Mouse (Mus musculus): Measurements from ENCODE around the gene Vamp8. TPM values are rescaled to one million over a fixed set of nuclear protein-coding genes. Genes with fewer than 3 reads are reported as not detected.

Gene Vamp8
- total RNA-seq, 2 experiments from 2014 or later, result 12.6 to 14.0 TPM

DNA sequence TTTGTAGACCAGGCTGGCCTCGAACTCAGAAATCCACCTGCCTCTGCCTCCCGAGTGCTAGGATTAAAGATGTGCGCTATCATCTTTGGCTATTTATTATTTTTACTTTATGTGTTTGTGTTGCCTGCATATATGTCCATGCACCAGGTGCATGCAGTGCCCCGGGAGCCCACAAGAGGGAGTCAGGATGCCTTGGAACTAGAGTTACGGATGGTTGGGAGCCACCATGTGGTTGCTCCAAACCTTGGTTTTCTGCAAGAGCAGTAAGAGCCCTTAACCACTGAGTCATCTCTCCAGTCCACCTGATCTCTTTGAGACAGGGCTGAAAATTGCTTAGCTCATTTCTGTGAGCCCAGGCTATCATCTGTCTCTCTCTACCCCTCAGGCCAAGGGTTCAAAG lies 16.6 kb upstream of the Vamp8 start:
- peak; percentile 84 for DNase-seq (ENCODE audit: low spot score in 2 of 2)

DNA sequence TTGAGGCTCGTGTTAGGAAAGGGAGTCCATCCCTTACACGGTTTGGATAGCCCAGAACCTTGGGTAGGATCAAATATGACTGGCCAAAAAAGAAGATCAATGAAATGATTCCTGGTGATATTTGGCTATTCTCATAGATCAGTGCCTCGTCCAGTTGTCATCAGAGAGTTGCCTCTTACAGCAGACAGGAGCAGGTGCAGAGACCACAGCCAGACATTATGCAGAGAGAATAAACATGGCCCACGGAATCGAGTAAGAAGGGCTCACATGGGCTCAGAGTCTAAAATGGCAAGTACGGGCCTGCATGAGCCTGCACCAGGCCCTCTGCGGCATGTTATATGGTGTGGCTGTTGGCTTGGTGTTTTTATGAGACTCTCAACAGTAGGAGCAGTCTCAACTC lies 14.9 kb upstream of the Vamp8 start:
- DNase-seq (ENCODE audit: low spot score in 2 of 2), result no peak

DNA sequence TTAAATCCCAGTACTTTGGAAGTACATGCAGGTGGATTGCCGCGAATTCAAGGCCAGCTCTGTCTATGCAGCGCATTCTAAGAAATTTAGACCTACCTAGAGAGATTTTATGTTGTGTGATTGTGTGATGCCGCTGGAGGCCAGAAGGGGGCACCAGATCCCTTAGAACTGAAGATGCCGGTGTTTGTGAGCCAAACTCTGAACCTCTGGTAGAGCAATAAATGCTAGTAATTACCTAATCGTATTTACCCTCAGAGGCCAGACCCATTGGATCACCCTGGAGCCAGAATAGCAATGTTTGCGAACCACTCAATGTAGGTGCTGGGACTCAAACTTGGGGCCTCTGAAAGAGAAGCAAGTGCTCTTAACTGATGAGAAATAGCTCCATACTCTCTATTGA lies 11.4 kb upstream of the Vamp8 start:
- peak; percentile 64 for DNase-seq (ENCODE audit: low spot score in 2 of 2)

DNA sequence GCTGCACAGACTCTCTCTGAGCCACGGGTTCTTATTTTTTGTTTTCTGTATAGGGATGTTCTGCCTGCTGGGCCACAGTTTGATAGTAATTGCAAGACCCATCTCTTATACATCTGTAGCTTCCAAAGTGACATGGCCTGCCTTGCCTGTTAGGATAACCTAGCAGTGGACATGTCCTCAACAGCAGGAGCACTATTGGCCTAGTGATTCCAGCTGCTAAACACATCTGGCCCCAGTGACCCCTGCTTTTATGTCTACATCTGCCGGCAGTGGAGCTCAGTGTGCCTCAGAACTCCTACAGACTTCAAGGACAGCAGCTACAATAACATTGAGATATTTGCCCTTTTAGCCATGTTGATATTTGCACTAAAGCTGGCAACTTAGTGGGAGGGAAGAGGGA lies 9.5 kb upstream of the Vamp8 start:
- DNase-seq (ENCODE audit: low spot score in 2 of 2), result no peak

DNA sequence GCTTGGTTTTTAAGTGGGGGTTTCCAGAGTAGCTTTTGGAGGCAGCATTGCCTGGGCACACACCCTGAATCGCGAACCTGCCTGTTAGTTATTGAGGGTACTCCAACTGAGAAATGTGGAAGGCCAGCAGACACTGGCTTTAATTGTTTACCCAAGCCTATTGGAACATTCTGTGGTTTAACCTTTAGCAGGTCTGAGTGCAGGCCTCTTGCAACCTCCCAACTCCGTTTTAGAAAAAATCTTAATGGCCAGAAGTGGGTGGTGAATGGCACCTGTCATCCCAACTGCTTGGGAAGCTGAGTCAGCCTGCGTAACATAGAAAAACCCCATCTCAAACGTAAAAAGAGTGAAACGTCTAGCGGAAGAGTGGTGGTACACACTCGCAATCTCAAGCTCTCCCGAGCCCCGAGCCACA lies 6.3 kb upstream of the Vamp8 start:
- DNase-seq (ENCODE audit: low spot score in 2 of 2), result no peak

DNA sequence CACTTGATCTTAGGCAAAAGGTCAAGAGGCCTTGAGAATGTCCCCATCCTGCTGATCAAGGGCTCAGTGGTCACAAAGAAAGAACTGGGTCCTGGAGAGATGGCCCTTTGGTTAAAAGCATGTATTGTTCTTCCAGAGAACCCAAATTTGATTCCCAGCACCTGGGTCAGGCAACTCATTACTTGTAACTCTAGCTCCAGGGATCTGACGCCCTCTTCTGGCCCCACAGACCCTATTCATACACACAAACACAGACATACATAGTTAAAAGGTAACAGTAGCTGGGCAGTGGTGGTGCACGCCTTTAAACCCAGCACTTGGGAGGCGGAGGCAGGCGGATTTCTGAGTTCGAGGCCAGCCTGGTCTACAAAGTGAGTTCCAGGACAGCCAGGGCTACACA lies 1.8 kb upstream of the Vamp8 start:
- no peak for DNase-seq (ENCODE audit: low spot score in 2 of 2)

DNA sequence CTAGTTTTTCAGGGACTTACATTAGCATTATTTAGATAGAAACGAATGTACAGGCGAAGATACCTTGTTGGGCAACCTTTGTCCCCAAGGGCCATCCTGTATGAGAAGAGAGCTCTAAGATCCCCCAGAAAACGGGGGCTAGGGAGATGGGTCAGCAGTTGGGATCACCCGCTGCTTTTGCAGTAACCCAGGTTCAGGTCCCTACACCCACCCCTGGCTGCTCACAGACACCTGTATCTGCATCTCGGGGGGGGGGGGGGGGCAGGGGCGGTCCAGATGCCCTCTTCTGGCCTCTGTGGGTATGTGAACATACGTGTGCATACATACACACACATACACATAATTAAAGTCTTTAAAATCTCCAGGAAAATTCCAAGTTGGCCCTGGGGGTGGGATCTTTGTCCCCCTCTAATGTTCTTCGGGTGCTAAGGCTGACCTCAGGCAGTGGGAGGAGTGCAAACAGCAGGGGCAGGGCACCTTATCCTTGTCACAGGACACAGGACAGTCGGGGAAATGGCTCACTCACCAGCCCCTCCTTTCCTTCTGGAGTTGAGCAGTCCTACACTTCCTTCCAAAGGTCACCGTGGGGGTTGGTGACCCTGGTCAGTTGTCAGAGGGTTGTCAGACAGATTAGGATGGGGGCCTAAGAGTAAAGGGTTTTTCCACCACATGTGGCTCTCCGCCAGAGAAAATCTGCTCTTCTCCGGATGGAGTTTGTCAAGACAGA lies 455 bp upstream of the Vamp8 start:
- no peak for DNase-seq (ENCODE audit: low spot score in 2 of 2)

GRCm38 (mm10) chr6:72389471-72389940 lies 997 bp downstream of the Vamp8 start:
- DNase-seq (ENCODE audit: low spot score in 2 of 2), result no peak

- no peak for DNase-seq (ENCODE audit: low spot score in 2 of 2)
Observed at GRCm38 (mm10) chr6:72388791-72389329, 1.6 kb downstream of the Vamp8 start.

DNA sequence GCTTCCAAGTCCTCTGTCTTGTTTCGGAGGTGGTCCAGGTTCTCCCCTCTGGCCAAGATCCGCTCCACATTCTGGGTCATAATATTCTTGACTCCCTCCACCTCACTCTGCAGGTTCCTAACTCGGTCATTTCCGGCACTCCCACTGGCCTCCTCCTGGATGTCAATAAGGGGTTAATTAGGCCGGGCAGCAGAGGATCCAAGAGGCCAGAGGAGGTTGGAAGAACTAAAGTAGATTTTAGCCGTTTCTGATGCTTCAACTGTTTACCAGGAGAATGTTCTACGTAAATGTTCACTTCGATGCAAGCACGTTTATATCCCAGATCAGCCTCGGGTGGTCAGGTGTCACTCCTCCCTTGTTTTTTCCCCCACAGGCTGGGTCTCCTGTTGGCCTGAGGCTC lies 2.2 kb downstream of the Vamp8 start:
- no peak for DNase-seq (ENCODE audit: low spot score in 2 of 2)

GRCm38 (mm10) chr6:72387816-72388215 lies 2.7 kb downstream of the Vamp8 start:
- no peak for DNase-seq (ENCODE audit: low spot score in 2 of 2)

- no peak for DNase-seq (ENCODE audit: low spot score in 2 of 2)
Observed at GRCm38 (mm10) chr6:72386561-72386960, 3.9 kb downstream of the Vamp8 start.

- DNase-seq (ENCODE audit: low spot score in 2 of 2), result no peak
Observed at GRCm38 (mm10) chr6:72385258-72385657, 5.2 kb downstream of the Vamp8 start.

DNA sequence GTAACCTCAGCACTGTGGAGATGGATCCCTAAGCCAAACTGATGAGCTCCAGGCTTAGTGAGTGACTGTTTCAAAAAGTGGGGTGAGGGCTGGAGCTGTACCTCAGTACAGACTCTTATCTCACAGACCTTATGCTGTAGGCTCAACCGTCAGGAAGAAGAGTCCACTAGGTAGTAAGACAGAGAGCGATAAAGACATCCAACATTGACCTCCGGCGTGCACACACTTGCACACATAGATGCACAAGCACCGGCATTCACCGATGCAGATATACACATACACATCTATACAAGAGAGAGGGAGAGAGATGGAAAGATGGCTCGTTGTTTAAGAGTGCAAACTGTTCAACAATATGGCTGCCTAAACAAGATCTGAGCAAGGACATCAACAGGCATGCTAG lies 6.6 kb downstream of the Vamp8 start:
- DNase-seq (ENCODE audit: low spot score in 2 of 2), result no peak

- DNase-seq (ENCODE audit: low spot score in 2 of 2), result no peak
Observed at GRCm38 (mm10) chr6:72383142-72383820, 7.2 kb downstream of the Vamp8 start.

- no peak for DNase-seq (ENCODE audit: low spot score in 2 of 2)
Observed at GRCm38 (mm10) chr6:72382494-72382893, 8.0 kb downstream of the Vamp8 start.

- DNase-seq (ENCODE audit: low spot score in 2 of 2), result peak in 1 of 2 experiments; percentile 49
Observed at GRCm38 (mm10) chr6:72380131-72380770, 10.3 kb downstream of the Vamp8 start, which contains the start of gene Vamp5. TSS of gene Vamp5 (minus strand) at chr6:72380468.

DNA sequence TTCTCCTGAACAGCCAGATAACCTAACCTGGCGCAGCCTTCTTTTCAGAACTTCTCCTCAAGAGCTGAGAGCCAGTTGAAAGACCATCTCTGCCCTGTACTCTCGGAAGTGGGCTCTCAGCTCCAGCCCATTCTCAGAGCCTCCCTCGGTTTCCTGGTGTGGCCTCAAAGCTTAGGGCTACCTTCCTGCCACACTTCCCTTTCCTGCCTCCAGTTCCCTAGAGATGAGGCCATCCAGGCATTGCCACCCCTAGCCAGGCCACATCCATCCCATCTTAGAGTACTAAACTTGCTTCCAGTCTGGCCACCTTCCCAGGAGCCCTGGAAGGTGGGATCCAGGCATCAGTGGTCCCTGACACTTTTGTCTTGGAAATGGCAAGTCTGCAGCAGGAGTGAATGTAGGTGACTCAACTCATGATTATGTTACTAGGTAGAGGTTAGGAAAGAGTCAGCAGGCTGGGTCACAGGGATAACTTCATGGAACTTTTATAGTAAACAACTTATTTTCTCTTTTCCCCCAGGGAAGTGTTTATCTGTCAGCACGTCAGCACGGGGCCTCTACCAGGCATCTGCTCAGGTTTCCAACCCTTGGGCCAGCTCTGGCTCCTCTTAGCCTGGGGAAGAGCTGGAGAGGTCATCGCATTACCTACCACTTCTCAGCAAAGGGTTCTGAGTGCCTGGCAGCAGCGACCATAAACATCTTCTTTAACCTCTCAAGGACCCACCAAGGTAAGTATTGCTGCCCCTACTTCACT lies 10.9 kb downstream of the Vamp8 start:
- no peak for DNase-seq (ENCODE audit: low spot score in 2 of 2)

DNA sequence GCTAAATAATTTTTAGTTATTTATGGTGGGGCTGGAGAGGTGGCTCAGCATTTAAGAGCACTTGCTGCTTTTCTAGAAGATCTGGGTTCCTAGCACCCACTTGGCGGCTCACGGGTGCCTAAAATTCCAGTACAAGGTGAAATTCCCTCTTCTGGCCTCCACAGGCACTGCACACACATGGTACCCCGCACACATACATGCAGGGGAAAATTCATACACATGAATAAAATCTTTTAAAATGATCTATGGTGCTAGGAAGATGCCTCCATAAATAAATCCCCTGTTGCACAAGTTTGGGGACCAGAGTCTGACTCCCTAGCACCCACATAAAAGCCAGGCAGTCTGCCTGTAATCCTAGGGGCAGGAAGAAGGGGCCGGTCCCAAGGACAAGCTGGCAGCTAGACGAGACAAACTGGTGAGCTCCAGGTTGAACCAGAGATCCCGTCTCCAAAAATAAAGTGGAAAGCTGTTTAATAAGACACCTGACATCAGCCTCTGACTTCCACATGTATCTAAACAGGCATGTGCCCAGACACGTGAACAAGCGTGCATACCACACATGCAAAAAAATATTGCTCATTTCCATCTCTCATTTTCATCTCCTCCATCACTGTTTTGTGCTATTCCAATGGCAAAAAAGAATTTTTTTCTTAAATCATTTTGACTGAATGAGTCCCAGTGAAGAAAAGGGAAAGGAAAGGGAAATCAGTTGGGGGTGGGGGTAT lies 11.8 kb downstream of the Vamp8 start:
- DNase-seq (ENCODE audit: low spot score in 2 of 2), result no peak

DNA sequence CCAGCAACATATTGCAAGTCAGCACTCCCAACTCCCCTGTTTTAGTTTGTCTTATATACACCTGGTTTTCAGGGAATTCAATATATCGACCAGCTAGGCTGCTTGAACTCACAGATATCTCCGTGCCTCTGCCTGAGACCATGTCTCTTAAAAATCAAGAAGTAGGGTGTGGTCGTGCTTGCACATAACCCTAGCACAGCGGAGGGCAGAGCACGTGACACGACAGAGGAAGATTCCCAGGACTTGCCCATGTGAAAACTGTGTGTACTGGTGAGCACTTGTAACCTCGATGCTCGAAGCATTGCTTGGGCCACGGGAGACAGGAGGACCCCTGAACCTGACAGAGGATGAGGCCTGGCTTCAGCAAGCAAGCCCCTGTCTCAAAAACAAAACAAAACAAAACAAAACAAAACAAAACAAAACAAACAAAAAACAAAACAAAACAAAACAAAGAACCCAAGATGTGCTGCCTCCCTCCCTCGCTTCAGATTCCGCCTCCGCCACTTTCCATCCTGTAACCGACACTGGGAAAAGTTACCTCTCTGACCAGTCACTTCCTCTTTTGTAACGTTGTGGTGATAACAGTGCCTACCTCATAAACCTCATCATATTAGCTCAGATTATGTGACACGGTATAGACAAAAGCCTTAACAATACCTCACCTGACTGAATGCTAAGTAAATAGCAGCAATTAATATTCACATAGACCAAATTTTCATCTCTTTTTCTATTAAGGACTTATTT lies 15.5 kb downstream of the Vamp8 start:
- DNase-seq (ENCODE audit: low spot score in 2 of 2), result no peak
